Mouse (Mus musculus) liver, embryonic 14.5 days (tissue): ENCODE data around the gene Ccdc54.

Experiments
- CTCF ChIP-seq: IDR thresholded peaks from 2 replicates; pipeline ENCODE4 v1.5.1; 2016; ENCODE audit warnings: antibody characterized with exemption, low read depth, control low read depth
- EP300 ChIP-seq: IDR thresholded peaks from 2 replicates; pipeline ENCODE4 v1.6.1; 2016; ENCODE audit warnings: antibody characterized with exemption, low read depth

DNA sequence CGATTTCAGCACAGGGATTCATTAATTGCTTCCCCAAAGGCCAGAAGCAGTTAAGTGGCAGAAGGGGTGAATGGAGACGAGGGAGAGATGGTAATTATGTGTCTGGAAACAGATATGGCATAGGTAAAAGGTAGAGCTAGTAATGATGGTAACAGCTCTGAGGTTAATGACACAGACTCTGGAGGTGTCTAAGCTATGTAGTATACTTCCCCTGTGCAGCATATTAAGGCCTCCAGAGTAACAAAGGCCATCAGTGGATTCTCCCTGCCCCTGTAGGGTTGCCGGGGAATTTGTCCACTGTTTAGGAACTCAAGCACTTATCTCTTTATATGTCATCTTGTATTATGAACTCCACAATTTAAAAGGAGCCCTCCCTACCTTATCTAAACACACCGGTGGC lies 5.2 kb upstream of the Ccdc54 start:
- TF ChIP-seq EP300 (no peak), CTCF (no peak)
